Mouse (Mus musculus): ENCODE measurements around the gene Creb3l2.
A peak's percentile ranks its signal among the peaks of the same experiment; 100 is the strongest.

The Creb3l2 gene

GRCm38 (mm10) chr6:37441251-37442011 is 515 bp downstream of the Creb3l2 start:
- no peak for DNase-seq (ENCODE audit: low read depth, low spot score)

GRCm38 (mm10) chr6:37440491-37441250 is 1.3 kb downstream of the Creb3l2 start:
- DNase-seq (ENCODE audit: low read depth, low spot score) = no peak

- no peak for DNase-seq (ENCODE audit: low read depth, low spot score)
These were observed 2.1 kb downstream of the Creb3l2 start for GRCm38 (mm10) chr6:37439676-37440490.

- no peak for DNase-seq (ENCODE audit: low read depth, low spot score)
These were observed 3.4 kb downstream of the Creb3l2 start for GRCm38 (mm10) chr6:37438510-37438909.

- no peak for DNase-seq (ENCODE audit: low read depth, low spot score)
These were observed 4.9 kb downstream of the Creb3l2 start for GRCm38 (mm10) chr6:37437086-37437485.

DNA sequence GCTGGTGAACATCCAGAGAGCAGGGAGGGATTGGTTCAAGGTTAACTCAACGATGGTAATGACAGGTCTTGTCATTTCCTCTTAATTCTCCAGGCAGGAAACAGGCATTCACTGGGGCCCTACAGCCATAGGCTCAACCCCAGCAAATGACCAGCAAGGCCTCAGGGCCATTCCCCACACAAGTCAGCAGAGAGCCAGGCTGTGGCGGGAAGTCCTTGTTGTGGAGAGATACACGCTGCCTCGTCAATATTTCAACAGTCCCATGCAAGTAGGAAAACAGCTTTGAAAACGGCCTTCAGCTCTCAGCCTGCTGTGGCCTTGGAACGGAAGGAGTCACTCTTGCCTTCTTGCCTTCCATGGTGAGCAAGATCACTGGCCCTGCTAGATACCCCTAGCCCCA is 6.6 kb downstream of the Creb3l2 start:
- no peak for DNase-seq (ENCODE audit: low read depth, low spot score)

GRCm38 (mm10) chr6:37429849-37430470 is 12.0 kb downstream of the Creb3l2 start:
- no peak for DNase-seq (ENCODE audit: low read depth, low spot score)

- DNase-seq (ENCODE audit: low read depth, low spot score) = no peak
These were observed 13.0 kb downstream of the Creb3l2 start for GRCm38 (mm10) chr6:37428947-37429346.

DNA sequence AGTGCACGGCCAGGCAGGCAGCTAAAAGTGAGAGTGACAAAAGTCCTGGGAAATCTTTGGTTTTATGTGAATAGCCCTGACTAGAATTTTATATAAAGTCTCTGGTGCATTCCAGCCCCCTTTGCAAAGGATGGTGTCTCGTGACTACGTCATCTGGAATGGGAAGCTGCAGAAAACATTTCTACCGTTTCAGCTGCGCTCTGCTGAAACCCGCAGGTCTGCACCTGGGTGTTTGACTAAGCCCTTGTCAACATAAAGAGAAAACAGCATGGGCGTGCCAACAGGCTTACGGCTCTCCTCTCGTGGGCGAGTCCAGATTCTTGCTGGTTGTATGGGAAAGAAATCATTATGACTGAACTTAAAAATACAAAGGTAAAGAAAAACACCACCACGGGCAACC is 13.9 kb downstream of the Creb3l2 start:
- no peak for DNase-seq (ENCODE audit: low read depth, low spot score)

DNA sequence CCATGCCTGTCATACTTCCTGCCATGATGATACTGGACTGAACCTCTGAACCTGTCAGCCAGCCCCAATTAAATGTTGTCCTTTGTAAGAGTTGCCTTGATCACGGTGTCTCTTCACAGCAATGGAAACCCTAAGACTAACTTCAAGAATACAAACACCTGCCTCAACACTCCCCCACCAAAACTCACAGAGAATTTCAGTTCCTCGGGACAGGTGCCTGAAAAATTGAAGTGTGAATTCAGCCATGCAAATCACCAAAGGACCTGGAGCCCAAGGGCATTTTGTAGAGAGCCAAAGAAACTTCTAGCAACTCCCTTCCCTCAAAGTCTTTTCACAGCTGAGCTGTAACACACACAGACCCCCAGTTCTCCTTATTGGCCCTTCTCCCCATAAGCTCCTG is 15.3 kb downstream of the Creb3l2 start:
- DNase-seq (ENCODE audit: low read depth, low spot score) = no peak

- DNase-seq (ENCODE audit: low read depth, low spot score) = no peak
These were observed 16.1 kb downstream of the Creb3l2 start for GRCm38 (mm10) chr6:37425833-37426232.

DNA sequence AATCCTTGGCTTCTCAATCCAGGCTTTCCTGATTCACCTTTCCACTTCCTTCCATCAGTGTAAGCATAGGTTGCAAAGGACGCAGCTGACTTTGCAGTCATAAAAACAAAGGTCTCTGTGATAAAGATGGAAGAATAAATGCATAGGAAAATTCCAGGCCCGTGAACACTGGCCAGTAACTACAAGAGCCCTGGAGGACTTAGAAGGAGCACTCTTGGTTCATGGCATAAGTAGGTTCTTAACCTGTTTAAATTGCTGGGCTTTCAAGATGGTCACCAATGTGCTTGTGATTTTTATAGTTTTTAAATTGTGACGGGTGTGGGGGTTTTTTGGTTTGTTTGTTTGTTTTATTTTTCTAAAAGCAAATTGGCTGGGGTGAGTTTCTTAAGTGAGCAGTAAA is 16.9 kb downstream of the Creb3l2 start:
- no peak for DNase-seq (ENCODE audit: low read depth, low spot score)

- DNase-seq (ENCODE audit: low read depth, low spot score) = no peak
These were observed 17.6 kb downstream of the Creb3l2 start for GRCm38 (mm10) chr6:37424374-37424773.

- DNase-seq (ENCODE audit: low read depth, low spot score) = no peak
These were observed 18.6 kb downstream of the Creb3l2 start for GRCm38 (mm10) chr6:37423386-37423785.

GRCm38 (mm10) chr6:37421124-37421523 is 20.8 kb downstream of the Creb3l2 start:
- DNase-seq (ENCODE audit: low read depth, low spot score) = no peak

DNA sequence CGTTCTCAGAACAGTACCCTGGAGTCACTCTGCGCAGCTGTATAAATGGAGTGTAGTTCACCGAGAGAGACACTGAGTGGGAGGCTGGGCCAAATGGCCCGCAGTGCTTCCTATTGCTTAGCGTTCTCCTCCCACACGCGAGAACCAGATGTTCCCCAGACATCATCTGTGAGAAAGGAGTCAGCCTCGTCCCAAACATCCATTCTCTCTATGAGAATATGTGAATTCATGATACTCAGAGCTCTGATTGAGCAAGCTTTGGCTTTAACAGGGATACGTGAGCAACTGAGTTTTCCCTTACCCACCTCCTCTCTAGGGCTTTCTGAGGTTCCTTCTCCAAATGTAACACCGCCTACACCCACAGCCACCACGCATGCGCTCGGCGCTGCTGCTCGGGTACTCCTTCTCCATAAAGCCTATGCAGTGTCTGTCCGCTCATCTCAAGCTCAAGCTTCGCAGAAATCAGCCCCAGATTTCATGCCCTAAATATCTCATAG is 22.5 kb downstream of the Creb3l2 start:
- no peak for DNase-seq (ENCODE audit: low read depth, low spot score)

GRCm38 (mm10) chr6:37418931-37419330 is 23.0 kb downstream of the Creb3l2 start:
- DNase-seq (ENCODE audit: low read depth, low spot score) = no peak

DNA sequence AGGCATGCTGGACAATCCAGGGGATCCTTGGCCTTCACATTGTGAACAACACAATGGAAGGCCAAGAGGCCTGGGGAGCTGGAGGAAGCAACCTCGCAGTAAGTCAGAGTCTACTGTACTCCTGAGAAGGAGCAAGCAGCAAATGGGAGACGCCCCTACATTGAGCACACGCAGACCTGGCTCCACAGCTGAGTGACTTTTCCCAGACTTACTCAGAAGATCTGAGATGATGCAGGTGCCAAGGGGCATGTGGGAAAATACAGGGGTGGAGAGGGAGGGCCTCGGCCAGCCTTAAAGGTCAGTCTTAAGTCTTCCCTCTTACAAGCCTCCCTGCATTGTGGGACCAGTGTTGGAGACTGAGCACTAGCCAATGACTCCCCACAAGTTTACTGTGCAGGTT is 25.2 kb downstream of the Creb3l2 start:
- DNase-seq (ENCODE audit: low read depth, low spot score) = no peak

- no peak for DNase-seq (ENCODE audit: low read depth, low spot score)
These were observed 26.4 kb downstream of the Creb3l2 start for GRCm38 (mm10) chr6:37415505-37415904.

- DNase-seq (ENCODE audit: low read depth, low spot score) = peak; percentile 60
These were observed 26.9 kb downstream of the Creb3l2 start for GRCm38 (mm10) chr6:37415034-37415433.

- DNase-seq (ENCODE audit: low read depth, low spot score) = no peak
These were observed 27.4 kb downstream of the Creb3l2 start for GRCm38 (mm10) chr6:37414576-37414975.

GRCm38 (mm10) chr6:37411696-37412095 is 30.2 kb downstream of the Creb3l2 start:
- no peak for DNase-seq (ENCODE audit: low read depth, low spot score)

Data from forelimb bud, embryonic 11.5 days (tissue).